Mouse (Mus musculus) gastrocnemius, postnatal 25 days (tissue): ENCODE results near the gene Dhx15. TPM values are rescaled to one million over a fixed set of nuclear protein-coding genes. Genes with fewer than 3 reads are reported as not detected.
"Not testable (repeated sequence)": the region's sequence is repeated elsewhere in the genome, so short reads cannot be mapped to it uniquely, and the experiment has no call there.

Experiments
- DNase-seq: peaks from one replicate; pipeline ENCODE4 v3.0.0; 2022
- long read RNA-seq, 2 experiments: library from polyadenylated mRNA; stranded (forward); transcript quantifications; one replicate each; pipeline ENCODE4 v2.0.0; 2021
- total RNA-seq, 2 experiments: library from RNA; stranded (reverse); gene quantifications; 1 replicate in 1 of 2; 2 replicates in 1 of 2; pipeline ENCODE4 v1.2.3; 2021

The Dhx15 gene
- total RNA-seq: 10 to 100 TPM; 33.4 to 34.6 TPM
- long read RNA-seq, experiment 1, partial matches to known transcripts: 2 of 2 reads
- long read RNA-seq, experiment 1, other reads (novel, unspliced or antisense): 0 of 2 reads
- long read RNA-seq, experiment 2, transcript Dhx15-201 (14 exons, 3,010 nt): major isoform, 10 of 11 reads
- long read RNA-seq, experiment 2, partial matches to known transcripts: 1 of 11 reads
- long read RNA-seq, experiment 2, other reads (novel, unspliced or antisense): 0 of 11 reads

DNA sequence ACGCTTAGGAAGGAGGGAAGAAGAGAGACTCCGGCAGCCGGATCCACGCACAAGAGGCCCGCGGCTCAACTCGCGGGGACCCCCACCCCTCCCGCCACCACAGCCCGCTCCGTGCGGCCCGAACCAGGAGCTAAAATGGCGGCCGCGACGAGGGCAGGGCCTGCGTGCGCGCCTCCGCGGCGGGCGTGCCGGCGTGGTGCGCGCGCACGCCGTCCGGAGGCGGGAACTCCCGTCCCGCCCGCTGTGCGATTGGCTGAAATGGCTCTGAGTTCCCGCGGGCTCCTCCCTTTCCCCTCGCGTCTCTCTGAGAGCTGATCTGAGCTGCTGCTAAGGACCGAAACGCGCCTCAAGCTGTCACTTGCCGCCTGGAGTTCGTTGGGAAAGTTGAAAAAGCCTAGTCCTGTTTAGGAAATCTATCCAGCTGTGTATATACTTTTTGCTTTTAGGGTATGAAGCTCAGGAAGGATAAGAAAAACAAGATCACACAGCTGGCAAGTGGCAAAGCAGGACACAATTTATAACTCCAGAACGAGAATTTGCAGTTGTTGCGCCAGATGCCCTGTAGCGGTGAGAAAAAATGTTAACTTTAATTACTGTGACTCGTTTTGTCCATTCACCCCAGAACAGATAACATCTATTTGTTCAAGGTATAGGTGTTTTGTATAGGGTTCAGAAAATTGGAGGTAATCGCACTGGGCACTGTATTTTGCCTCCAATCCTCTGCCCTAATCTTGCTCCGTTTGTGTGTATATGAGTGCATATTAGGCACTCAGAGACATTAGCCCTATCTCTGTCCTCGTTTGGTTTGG, at the start of gene Dhx15:
Dhx15 (minus strand) TSS at position 144 of the 809 bp plus-strand sequence.
- DNase-seq: peak; percentile 93

DNA sequence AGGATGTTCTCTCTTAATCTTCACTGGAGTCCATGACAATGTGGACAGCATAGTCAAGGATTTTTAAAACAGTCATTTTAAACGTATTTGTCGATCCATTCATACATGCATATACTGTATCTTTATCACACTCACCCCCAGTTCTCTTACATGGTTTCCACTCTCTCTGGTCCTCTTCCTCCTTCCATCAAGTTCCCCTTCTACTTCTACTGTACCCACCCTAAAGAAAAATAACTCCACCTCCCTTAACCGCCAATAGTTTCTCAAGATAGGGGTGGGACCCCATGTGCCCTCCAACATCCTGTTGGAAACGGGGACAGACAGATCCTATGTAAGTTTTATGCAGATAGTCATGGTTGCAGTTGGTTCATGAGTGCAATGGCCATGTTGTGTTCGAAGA, 48.6 kb upstream of the Dhx15 start:
- DNase-seq: no peak

DNA sequence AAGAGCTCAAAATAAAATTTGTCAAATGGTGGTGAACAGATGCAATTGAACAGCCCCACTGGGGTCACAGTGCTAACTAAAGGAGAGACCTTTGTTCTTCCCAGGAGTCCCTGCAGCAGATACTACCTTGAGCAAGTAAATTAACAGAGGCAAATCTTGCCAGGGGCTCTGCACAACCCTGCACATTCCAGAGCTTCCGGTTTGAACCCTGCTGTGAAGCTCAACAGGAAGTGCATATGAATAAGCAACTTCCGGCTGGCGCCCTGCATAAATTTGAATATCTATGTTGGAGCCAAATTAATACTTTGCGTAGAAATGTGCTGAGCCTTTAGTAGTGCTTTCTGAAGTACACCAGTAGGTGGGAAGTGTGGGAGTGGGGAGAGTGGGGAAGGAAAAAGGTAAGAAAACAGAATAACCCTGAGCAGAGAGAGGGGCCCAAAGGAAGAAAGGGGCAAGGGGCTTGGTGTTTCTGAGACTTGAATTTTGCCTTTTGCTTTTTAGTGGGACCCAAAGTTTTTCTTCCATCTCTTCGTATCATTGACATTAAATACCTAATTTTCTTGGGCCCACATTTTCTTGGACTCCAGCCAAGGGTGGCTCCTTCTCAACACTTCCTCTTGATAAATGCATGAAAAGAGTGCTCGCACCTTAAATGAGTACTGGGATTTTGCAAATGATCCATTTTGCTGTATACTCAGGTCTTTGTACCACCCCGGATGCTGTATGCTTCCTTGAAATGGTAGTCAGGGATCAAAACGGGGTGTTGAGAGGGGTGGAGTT, 47.8 kb upstream of the Dhx15 start:
- DNase-seq: no peak

DNA sequence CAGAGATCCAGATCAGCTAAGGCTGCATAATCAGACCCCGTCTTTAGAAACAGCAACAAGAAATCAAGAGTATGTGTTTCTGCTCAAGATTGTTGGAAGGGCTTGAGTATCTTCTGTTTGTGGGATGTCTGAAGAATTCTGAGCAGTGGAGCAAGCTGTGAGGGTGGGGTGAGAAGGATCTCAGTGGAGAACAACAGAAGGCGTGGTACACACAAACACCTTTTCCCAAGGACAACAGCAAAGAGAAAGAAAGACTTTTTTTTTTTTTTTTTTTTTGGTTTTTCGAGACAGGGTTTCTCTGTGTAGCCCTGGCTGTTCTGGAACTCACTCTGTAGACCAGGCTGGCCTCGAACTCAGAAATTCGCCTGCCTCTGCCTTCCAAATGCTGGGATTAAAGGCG, 46.3 kb upstream of the Dhx15 start:
- not testable (repeated sequence) for DNase-seq

DNA sequence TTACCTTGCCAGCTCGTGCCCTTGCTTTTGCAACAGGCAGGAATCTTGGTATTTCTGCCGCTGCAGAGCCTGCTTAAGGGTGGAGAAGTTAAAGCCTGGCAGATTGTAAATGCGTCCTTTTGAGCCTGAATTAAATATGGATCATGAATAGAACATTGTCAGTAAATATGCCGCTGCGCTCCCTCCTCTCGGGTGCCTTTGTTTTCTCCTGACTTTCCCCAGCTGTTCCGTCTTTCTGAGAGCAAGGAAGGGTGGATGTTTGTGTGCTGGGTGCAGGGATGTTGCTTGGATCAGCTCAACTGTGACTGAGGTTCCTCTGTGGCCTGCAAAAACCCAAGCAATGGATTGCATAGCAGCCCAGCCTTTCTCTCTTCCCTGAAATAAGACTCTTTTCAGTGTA, 44.3 kb upstream of the Dhx15 start:
- DNase-seq: no peak

DNA sequence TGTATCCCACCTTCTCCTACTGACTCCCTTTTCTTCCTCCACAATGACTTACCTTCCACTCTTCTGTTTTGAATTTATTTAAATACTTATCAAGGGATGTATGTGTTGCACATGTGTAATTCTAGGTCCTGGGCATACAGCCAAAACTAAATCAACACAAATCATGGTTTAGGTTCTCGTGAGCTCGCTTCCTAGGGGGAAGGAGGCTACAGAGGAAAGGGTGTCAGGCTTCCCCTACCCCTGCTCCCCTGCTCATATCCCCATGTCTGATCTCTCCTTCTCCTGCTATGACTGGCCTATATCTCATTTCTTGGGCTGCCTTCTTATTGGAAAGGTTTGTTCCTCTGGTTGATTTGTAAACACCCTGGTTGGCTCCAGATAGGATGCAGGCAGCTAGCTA, 43.6 kb upstream of the Dhx15 start:
- no peak for DNase-seq

DNA sequence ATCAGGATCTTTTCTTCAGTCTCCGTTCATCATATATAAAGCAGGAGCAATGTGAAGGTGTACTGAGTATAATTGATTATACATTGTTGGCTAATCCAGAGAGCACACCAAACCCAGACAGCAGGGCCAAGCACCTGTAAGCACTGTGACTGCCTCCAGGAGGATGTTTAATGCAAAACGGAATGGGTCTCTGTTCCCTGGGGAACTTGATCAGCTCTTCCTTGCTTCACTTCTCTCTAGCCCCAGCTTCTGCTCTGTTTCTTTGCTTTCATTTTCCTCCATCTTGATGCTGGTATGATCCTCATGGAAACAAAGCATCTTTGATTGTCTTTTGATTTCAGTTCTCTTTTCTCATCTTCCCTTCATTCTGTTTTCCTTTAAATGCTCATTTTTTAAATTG, 42.3 kb upstream of the Dhx15 start:
- DNase-seq: no peak

DNA sequence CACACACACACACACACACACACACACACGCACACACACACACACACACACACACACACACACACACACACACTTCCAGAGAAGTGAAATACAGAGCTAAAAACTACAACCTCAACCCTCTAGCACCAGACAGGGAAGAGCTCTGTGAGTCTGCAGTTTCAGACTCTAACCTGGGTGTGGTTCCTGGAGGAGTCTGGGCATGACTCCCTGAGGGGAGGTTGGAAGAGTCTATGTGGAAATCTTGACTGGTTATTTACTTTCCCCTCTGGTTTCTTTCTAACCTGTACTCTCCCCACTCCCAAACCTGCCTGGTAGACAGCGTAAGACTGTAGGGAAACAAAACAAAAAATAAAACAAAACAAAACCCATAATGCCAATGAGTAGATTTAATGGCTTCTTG, 41.9 kb upstream of the Dhx15 start:
- DNase-seq: no peak

DNA sequence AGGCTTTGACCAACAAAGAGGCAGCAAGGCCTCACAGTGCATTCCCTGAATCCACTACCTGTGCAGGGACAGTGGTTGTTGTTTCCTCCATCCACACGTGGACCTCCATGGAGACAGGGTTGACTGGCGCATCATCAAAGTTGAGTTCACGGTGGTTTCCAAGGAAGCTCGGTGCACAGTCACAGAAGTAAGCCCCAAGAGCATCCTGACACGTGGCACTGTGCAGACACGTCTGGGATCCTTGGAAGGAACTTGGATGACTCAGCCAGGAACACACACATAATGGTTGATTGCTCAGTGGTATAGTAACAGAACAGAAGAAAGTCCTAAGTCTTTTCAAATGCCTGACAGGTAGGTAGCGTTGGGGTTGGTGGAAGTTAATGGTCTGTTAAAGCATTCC, 40.2 kb upstream of the Dhx15 start:
- no peak for DNase-seq

DNA sequence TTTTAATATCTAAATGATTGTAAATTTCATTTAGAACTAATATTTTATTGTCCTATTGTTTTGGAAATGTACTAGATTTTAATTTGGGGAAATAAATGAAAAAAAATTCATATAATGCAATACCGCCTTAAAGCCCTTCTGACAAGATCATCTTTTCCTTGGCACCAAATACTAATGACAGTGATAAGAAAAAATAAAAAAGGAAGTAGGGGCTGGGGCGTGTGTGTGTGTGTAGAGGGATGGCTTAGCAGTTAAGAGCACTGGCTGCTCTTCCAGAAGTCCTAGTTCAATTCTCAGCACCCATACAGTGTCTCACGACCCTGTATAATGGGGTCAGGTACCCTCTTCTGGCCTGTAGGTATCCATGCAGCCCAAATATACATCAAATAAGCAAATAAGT, 36.4 kb upstream of the Dhx15 start:
- DNase-seq: no peak

DNA sequence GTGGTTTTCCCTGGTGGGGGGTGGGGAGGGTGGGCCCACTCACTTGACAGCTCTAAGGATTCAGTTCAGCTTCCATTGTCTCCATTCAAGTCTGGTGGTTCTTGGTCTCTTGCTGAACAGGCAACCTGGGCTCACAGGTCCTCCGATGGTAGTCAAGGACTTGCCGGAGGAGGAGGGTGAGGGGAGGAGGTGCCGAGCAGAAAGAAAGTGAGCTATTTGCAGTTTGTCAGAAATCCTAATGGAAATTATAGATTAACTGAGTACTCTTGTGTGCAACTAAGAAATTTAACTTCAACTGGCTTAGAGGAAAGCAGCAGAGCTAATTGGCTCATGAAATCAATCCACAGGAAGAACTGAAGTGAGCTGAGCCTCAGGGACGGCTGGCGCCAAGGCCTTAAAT, 31.3 kb upstream of the Dhx15 start:
- no peak for DNase-seq

DNA sequence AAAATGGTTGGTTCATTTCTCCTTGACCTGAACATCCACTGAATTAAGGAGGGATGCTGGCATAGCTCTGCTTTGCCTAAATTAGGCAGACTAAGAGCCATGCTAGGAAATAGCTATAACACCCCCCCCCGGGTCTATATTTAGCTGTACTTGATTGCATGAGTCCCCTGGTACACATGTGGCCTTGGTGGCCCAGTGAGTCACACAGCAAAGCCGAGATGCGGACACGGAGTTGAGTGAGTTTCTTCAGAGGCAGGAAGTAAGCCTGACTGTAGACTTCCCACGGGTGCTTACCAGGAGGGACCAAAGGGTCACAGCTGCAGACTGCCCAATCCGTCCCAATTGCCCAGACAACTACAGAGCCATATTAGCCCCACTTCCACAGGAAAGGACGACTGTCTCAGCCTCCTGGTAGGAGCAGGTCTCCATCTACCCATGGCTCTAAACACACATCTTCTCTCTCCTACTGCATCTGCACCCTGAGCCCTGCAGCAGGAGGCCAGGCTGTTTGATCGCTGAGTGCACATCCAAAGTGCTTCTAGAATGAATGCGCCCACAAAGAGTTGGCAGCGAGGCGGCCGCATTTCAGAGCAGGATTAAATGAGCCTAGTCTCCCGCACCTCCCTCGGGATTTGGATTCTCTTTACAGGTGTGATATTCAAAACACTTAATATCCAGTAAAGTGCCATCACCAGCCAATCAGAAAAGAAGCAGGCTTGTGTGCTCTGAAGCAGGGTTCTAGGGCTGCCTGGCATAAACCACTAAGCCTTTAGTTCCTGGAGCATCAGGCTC, 29.9 kb upstream of the Dhx15 start:
- no peak for DNase-seq

DNA sequence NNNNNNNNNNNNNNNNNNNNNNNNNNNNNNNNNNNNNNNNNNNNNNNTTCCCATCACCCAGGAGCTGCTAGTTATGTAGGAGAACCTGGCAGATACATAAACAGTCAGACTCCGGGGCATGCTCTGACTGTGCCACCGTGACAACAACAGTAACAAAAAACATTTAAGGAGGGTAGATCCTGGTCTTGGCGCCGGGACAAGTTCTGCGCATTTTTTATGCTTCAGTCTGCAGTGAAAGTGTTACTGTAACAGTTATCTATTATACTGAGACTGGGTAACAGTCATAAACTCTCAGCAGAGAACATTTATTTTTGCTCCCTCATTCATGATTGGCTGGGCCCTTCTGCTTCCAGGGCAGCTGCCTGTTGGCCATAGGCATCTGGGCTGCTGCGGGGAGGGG, 27.9 kb upstream of the Dhx15 start:
- DNase-seq: no peak

DNA sequence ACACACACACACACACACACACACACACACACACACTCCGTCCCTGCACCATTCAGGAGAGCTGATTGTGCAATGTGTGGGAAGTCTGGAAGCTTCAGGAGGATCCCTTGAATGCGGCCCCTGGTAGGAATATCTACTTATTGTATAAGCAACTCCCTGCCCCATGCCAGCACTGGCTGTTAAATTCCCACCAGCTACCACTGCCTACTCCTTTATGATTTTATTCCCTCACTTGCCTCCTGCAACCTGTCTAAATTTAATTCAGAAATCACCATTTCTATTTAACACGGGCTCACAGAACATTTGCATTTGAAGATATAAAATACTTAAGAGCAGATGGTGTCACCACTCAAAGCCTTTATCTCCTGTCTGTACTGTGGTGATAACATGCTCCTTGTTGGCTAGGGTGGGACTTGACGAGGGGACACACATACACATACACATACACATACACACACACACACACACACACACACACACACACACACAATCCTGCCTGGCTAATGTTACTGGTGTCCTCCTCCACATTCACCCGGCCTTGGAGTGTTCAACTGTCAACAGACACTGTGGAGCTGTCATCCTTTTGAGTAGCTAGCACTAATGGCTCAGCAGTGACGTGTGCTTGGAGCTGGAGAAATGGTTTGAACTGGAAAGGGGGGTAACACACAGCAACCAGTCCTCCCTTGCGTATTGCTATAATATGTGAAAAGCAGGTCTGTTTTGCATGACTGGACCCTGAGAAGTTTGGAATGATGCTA, 23.0 kb upstream of the Dhx15 start:
- no peak for DNase-seq

DNA sequence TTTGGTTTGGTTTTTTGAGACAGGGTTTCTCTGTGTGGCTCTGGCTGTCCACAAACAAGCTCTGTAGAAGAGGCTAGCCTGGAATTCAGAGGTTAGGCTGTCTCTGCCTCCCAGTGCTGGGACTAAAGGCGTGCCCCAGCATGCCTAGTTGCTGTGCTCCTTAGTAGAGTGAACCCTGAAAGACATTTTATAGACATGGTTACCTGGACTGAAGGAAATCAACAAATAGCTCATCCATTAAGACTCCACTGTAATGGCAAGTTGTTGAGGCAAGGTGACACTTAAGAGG, 810 bp upstream of the Dhx15 start:
- DNase-seq: no peak

DNA sequence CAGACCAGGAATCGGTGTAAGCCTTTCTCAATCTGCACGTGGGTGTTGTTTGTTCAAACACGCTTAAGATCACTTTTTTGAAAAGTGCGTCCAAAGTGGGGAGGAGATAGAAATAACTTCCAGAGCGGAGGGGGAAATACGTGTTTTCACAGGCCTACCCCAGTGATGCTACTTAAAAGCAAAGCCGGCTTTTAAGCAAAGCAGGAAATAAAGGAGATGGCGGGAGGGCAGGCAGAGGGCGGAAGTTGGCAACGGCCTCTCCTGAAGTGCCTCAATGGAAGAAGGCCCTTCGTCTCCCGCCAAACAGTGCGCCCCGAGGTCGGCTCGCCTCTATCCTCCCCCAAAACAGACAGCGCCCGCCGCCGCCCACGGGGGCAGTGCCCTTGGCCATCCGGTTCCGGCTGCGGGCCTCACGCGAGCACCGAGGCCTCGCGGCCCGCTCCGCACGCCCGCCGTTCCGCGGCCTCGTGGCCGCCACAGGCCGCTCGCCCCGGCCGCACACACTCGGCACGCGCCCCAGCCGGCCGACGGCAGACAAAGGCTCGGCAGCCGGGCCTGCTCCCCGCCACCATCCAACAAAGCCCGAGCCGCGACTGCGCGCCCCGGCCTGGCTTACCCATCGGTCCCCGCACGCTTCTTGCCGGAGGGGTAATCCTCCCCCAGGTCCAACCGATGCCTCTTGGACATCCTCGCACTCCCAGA, 499 bp downstream of the Dhx15 start:
- DNase-seq: peak; percentile 55

DNA sequence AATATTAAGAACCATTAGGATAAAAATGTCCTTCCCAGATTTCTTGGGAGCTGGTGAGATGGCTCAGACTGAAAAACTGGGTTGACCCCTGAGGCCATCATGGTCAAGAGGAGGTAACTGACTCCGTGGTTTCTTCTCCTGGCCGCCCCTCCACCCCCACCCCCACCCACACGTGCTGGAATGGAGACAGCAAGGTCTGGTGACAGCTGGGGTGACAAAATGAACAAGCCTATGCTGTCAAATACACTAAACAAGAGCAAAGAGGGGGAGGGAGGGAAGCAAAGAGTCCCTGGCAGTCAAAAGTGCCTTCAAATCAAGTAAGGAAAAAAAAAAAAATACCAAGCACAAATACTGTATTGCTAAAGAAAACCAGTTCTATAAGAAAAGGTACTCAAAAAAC, 2.1 kb downstream of the Dhx15 start:
- DNase-seq: no peak

DNA sequence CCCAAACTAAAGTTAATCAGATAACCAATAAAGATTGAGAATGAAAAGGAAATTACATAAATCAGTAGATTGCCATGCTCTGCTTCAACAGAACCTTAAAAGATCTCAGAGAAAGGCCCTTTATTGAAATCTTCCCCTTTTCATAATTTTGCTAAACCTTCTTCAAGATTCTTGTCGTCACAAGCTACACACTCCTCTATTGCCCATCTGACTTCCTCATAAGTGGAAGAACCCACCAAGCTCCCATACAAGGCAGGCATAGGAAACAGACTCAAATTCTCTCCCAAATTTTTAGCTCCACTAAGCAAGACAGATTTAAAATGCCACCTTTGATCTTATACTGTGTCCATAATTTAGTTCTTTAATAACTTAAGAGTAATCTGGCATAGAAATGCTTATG, 13.0 kb downstream of the Dhx15 start:
- DNase-seq: no peak

DNA sequence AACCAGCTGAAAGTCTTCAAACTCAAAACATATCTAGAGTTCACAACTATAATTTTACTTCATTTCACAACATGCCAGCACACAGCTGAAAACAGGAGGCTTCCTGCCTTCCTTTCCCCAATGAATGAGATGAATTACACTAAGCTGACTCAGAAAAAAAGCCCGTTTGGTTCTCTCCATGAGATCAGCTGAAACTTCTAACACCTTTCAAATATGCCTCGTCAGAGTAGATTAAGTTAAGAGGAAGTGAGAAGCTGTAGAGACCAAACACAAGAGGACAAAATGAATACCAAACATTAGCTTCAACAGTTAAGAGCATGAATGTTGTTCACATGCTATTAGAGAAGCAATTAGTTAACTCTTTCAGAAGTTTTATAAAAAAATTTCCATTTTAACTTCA, 21.8 kb downstream of the Dhx15 start:
- DNase-seq: no peak

DNA sequence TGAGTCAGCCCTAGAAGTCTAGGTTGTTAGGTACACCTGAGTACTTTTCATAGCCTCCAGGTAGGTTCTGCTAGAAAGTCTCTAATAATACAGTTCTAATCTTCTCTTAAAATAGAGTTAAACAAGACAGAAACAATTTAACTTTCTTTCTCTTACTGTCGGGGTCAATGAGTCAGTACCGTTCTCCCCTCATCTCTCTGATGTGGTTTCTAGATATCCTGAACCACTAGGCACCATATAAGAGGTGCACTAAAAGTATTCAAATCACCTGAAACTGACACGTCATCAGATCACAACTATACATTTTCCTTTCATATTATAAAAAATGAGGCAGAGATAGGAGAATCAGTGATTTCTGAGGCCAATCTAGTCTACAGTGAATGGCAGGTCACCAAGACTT, 41.2 kb downstream of the Dhx15 start:
- DNase-seq: no peak

DNA sequence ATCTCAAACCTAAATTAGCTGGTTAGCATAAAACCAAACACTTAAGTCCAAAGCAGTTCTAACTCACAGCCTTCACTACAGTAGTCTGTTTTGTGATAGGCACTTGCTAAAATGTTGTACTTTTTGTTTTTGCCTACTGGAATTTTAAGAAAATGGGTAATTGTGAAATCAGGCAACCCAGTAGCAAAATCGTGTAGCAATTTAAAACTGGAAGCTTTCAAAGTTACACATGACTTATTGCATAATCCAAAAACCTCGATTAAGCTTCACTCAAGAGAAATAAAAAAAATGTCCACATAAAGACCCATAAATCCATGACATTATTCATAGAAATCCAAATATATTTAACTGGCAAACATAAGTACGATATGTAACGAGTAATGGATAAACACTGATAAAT, 43.2 kb downstream of the Dhx15 start:
- no peak for DNase-seq
